Mouse (Mus musculus) hematopoietic stem cell, adult 5-6 weeks (primary cell): ENCODE data around the gene Tmcc2. TPM values are rescaled to one million over a fixed set of nuclear protein-coding genes. Genes with fewer than 3 reads are reported as not detected.

ENCODE experiments used
- ATAC-seq, 2 experiments: fragments of 125-278 bp in 1 of 2; replicated peaks in 1 of 2; 2 replicates each; pipeline ENCODE4 v1.8.0; 2016 to 2017; ENCODE audit warnings: inconsistent platforms in 2 of 2, mild to moderate bottlenecking in 2 of 2, moderate number of reproducible peaks in 2 of 2, low read depth in 1 of 2, moderate TSS enrichment in 1 of 2; ENCODE audit not compliant: low FRiP score in 2 of 2, poor library complexity in 2 of 2, severe bottlenecking in 2 of 2, insufficient read depth in 1 of 2, low TSS enrichment in 1 of 2
- total RNA-seq: library from RNA; stranded (forward); fragments of 172-1452, 232-1000 nt; gene quantifications from 2 replicates; pipeline ENCODE4 v1.2.3, GENCODE M21; 2017

Tmcc2 gene
- total RNA-seq, 1 experiment from 2014 or later, result 10.1 TPM

DNA sequence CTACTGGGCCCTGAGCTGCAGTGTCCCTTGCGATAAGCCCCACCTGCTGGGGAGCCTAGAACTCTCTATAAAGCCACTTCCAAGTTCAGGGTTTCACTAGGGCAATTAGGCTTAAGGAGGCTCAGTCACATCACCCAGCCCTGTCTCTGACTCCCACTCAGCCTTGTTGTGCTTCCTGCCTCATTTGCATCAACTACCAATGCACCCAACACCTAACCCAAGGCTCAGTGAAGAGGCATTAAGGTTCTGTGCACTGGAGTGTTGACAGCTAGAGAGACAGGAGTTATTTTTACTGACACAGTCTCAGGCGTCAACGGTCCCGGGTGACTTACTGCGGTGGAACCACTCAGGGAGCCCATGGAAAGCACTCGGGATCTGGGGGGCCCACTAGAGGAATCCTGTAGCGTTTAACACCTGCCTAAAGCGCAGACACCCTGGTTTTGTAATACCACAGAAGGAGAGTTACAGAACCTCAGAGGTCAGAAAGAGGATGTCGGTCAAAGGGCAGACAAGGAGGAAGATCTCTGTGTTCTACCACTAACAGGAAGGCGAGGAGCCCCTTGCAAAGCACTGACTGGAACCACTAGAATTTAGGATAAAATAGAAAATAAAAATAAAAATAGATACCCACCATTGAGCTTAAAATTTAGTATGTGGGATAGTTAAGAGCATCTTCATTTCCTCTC is 79.8 kb downstream of the Tmcc2 start:
- ATAC-seq, result no peak

DNA sequence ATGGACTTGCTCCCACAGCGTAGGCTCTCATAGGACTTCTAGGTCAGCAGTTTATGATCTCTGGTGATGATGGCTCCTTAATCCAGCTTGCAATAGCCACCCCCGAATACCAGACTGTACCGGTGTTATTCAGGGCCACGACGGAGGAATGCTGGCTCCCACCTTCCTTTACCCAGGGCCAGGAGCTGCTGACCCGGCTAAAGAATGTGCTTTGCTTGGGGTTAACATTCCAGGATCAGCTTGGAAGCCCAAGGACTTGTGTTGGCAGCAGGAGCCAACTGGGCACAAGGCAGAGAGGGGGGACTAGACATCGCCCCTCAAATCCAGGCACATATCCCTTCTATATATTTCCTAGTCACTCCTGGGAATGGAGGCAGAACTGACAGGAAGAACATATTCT is 80.3 kb downstream of the Tmcc2 start:
- no peak for ATAC-seq

DNA sequence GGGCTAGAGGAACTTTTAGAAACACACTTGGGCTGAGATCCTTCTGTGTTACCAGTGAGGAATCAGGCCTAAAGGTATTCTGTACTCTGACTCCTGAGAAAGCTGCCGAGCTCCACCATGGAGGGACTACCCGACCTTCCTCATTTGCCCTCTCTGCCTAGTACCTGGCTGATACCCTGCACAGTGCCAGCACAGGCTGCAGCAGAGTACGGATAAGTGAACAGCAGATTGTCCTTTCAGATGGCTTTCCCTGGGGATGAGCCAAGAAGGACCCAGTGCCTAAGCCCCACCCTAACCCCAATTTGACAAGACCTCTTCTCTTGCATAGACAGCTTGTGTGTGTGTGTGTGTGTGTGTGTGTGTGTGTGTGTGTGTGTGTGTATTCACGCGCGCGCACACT is 82.4 kb downstream of the Tmcc2 start:
- ATAC-seq, result no peak

DNA sequence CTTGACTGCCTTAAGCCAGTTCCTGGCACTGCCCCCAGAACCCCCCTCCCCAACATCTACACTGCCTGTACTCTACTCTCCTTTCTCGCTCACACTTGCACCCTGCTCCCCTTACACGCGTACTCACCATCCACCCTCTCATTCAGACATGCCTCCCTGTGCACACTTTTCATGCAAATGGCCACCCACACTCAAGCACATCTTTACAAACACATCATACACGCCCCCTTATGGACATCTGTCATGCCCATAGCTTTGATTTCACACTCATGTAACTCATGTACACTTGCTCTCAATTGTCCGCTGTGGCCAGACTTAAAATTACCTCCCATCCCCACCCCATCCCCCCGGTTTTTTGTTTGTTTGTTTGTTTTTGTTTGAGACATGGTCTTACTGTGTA is 83.1 kb downstream of the Tmcc2 start:
- ATAC-seq, result no peak

DNA sequence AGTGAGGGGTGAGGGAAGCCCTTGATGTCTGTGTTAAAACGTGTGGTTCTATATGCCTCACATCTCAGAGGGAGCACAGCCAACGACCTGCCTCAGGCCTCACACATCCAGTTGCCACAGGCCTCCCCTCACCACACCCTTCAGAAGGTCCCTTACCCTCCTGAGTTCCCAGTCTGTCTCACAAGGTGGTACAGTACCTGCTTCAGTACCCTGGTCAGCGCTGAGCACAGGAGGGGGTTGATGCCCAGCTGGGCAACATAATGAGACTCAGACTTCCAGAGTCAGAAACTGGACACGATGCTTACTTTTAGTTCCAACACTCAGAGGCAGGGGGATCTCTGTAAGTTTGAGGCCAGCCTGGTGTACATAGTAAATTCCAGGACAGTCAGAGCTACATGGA is 84.3 kb downstream of the Tmcc2 start:
- no peak for ATAC-seq

Other genes with a start within 250 kb of the Tmcc2 start
- gene Lemd1, start 199.8 kb downstream of the Tmcc2 start, total RNA-seq, result not detected in 2 replicates
- gene AC124108.1, start 199.8 kb downstream of the Tmcc2 start, total RNA-seq, result not detected in 2 replicates
- gene Gm10188, start 161.5 kb downstream of the Tmcc2 start, total RNA-seq, result not detected in 2 replicates
- gene Klhdc8a, start 92.7 kb downstream of the Tmcc2 start, total RNA-seq, result not detected in 2 replicates
- gene Nuak2, start 75.2 kb downstream of the Tmcc2 start, total RNA-seq, result 7.3 and 11.1 TPM in 2 replicates
- 29.6 and 42.8 TPM in 2 replicates for gene Dstyk, start 26.3 kb upstream of the Tmcc2 start, total RNA-seq
- 62.4 and 63.9 TPM in 2 replicates for gene Rbbp5, start 86.1 kb upstream of the Tmcc2 start, total RNA-seq
- 3.0 and 7.1 TPM in 2 replicates for gene Tmem81, start 114.9 kb upstream of the Tmcc2 start, total RNA-seq
- not detected in 2 replicates for gene Cntn2, start 152.0 kb upstream of the Tmcc2 start, total RNA-seq